Mouse (Mus musculus): ENCODE data around the gene Iqch. TPM values are rescaled to one million over a fixed set of nuclear protein-coding genes. Genes with fewer than 3 reads are reported as not detected.
"Not testable (repeated sequence)": the region's sequence is repeated elsewhere in the genome, so short reads cannot be mapped to it uniquely, and the experiment has no call there.

Gene Iqch
- polyA plus RNA-seq, 1 experiment from 2014 or later = 0.22 TPM

- H3K27ac ChIP-seq (ENCODE audit: low read length) = no peak overlapping the region
- no peaks in the 10 kb centered on the region for H3K9me3 ChIP-seq (ENCODE audit: control insufficient read depth, low read depth, low read length)
- ATAC-seq (ENCODE audit: insufficient number of reproducible peaks, insufficient read depth, low FRiP score, low read depth) = no peak
- H3K4me3 ChIP-seq (ENCODE audit: low read depth, low read length) = no peak overlapping the region
- no peak overlapping the region for H3K4me2 ChIP-seq (replicated peaks; ENCODE audit: low read depth, low read length)
- H3K36me3 ChIP-seq (ENCODE audit: control insufficient read depth, insufficient read depth, low read length) = no peaks in the 10 kb centered on the region
- no peaks in the 10 kb centered on the region for H3K27me3 ChIP-seq (ENCODE audit: control insufficient read depth, insufficient read depth, low read length)
- H3K4me1 ChIP-seq (ENCODE audit: control insufficient read depth, insufficient read depth, low read length) = 0 out of 2 replicates have a peak, but pooled peaks cover 3% of the 10 kb centered on the region
- WGBS = 76% methylated on average over 6 of the region's 6 CpGs
- H3K9ac ChIP-seq (replicated peaks; ENCODE audit: low read depth, low read length) = no peak overlapping the region
Observed at GRCm38 (mm10) chr9:63568314-63568713, 34.0 kb downstream of the Iqch start.

GRCm38 (mm10) chr9:63563436-63563835 is 38.9 kb downstream of the Iqch start:
- ATAC-seq (ENCODE audit: insufficient number of reproducible peaks, insufficient read depth, low FRiP score, low read depth) = no peak
- no peak overlapping the region for H3K4me2 ChIP-seq (replicated peaks; ENCODE audit: low read depth, low read length)
- H3K9me3 ChIP-seq (ENCODE audit: control insufficient read depth, low read depth, low read length) = no peaks in the 10 kb centered on the region
- H3K4me3 ChIP-seq (ENCODE audit: low read depth, low read length) = no peak overlapping the region
- H3K27me3 ChIP-seq (ENCODE audit: control insufficient read depth, insufficient read depth, low read length) = no peaks in the 10 kb centered on the region
- H3K9ac ChIP-seq (replicated peaks; ENCODE audit: low read depth, low read length) = no peak overlapping the region
- H3K4me1 ChIP-seq (ENCODE audit: control insufficient read depth, insufficient read depth, low read length) = no peaks in the 10 kb centered on the region
- no peaks in the 10 kb centered on the region for H3K36me3 ChIP-seq (ENCODE audit: control insufficient read depth, insufficient read depth, low read length)
- no peak overlapping the region for H3K27ac ChIP-seq (ENCODE audit: low read length)
- 38% methylated on average over 2 of the region's 2 CpGs for WGBS

- Histone ChIP-seq H3K4me3 (ENCODE audit: low read depth, low read length) (no peak overlapping the region), H3K4me2 (replicated peaks; ENCODE audit: low read depth, low read length) (no peak overlapping the region), H3K27me3 (ENCODE audit: control insufficient read depth, insufficient read depth, low read length) (no peaks in the 10 kb centered on the region), H3K27ac (ENCODE audit: low read length) (no peak overlapping the region), H3K9me3 (ENCODE audit: control insufficient read depth, low read depth, low read length) (no peaks in the 10 kb centered on the region), H3K9ac (replicated peaks; ENCODE audit: low read depth, low read length) (no peak overlapping the region), H3K4me1 (ENCODE audit: control insufficient read depth, insufficient read depth, low read length) (no peaks in the 10 kb centered on the region), H3K36me3 (ENCODE audit: control insufficient read depth, insufficient read depth, low read length) (no peaks in the 10 kb centered on the region)
- no peak for ATAC-seq (ENCODE audit: insufficient number of reproducible peaks, insufficient read depth, low FRiP score, low read depth)
- WGBS = 65% methylated on average over 8 of the region's 8 CpGs
Observed at GRCm38 (mm10) chr9:63561931-63562330, 40.4 kb downstream of the Iqch start.

GRCm38 (mm10) chr9:63556933-63557332 is 45.4 kb downstream of the Iqch start:
- H3K9me3 ChIP-seq (ENCODE audit: control insufficient read depth, low read depth, low read length) = no peaks in the 10 kb centered on the region
- no peak overlapping the region for H3K9ac ChIP-seq (replicated peaks; ENCODE audit: low read depth, low read length)
- H3K4me2 ChIP-seq (replicated peaks; ENCODE audit: low read depth, low read length) = no peak overlapping the region
- H3K27me3 ChIP-seq (ENCODE audit: control insufficient read depth, insufficient read depth, low read length) = no peaks in the 10 kb centered on the region
- no peaks in the 10 kb centered on the region for H3K36me3 ChIP-seq (ENCODE audit: control insufficient read depth, insufficient read depth, low read length)
- ATAC-seq (ENCODE audit: insufficient number of reproducible peaks, insufficient read depth, low FRiP score, low read depth) = no peak
- WGBS = 85% methylated on average over 8 of the region's 8 CpGs
- no peaks in the 10 kb centered on the region for H3K4me1 ChIP-seq (ENCODE audit: control insufficient read depth, insufficient read depth, low read length)
- H3K27ac ChIP-seq (ENCODE audit: low read length) = no peak overlapping the region
- H3K4me3 ChIP-seq (ENCODE audit: low read depth, low read length) = no peak overlapping the region

- H3K9ac ChIP-seq (replicated peaks; ENCODE audit: low read depth, low read length) = no peak overlapping the region
- H3K27ac ChIP-seq (ENCODE audit: low read length) = no peak overlapping the region
- H3K27me3 ChIP-seq (ENCODE audit: control insufficient read depth, insufficient read depth, low read length) = no peaks in the 10 kb centered on the region
- no peaks in the 10 kb centered on the region for H3K9me3 ChIP-seq (ENCODE audit: control insufficient read depth, low read depth, low read length)
- H3K36me3 ChIP-seq (ENCODE audit: control insufficient read depth, insufficient read depth, low read length) = no peaks in the 10 kb centered on the region
- no peak for ATAC-seq (ENCODE audit: insufficient number of reproducible peaks, insufficient read depth, low FRiP score, low read depth)
- H3K4me3 ChIP-seq (ENCODE audit: low read depth, low read length) = no peak overlapping the region
- 56% methylated on average over 1 of the region's 1 CpGs for WGBS
- no peak overlapping the region for H3K4me2 ChIP-seq (replicated peaks; ENCODE audit: low read depth, low read length)
- no peaks in the 10 kb centered on the region for H3K4me1 ChIP-seq (ENCODE audit: control insufficient read depth, insufficient read depth, low read length)
Observed at GRCm38 (mm10) chr9:63556316-63556715, 46.0 kb downstream of the Iqch start.

- Histone ChIP-seq H3K9ac (replicated peaks; ENCODE audit: low read depth, low read length) (no peak overlapping the region), H3K9me3 (ENCODE audit: control insufficient read depth, low read depth, low read length) (no peaks in the 10 kb centered on the region), H3K4me3 (ENCODE audit: low read depth, low read length) (no peak overlapping the region), H3K4me2 (replicated peaks; ENCODE audit: low read depth, low read length) (no peak overlapping the region), H3K36me3 (ENCODE audit: control insufficient read depth, insufficient read depth, low read length) (no peaks in the 10 kb centered on the region), H3K4me1 (ENCODE audit: control insufficient read depth, insufficient read depth, low read length) (no peaks in the 10 kb centered on the region), H3K27ac (ENCODE audit: low read length) (no peak overlapping the region), H3K27me3 (ENCODE audit: control insufficient read depth, insufficient read depth, low read length) (no peaks in the 10 kb centered on the region)
- 57% methylated on average over 3 of the region's 3 CpGs for WGBS
- no peak for ATAC-seq (ENCODE audit: insufficient number of reproducible peaks, insufficient read depth, low FRiP score, low read depth)
Observed at GRCm38 (mm10) chr9:63555460-63555990, 46.8 kb downstream of the Iqch start.

- no peak for ATAC-seq (ENCODE audit: insufficient number of reproducible peaks, insufficient read depth, low FRiP score, low read depth)
- Histone ChIP-seq H3K4me3 (ENCODE audit: low read depth, low read length) (no peak overlapping the region), H3K36me3 (ENCODE audit: control insufficient read depth, insufficient read depth, low read length) (no peaks in the 10 kb centered on the region), H3K4me2 (replicated peaks; ENCODE audit: low read depth, low read length) (no peak overlapping the region), H3K27me3 (ENCODE audit: control insufficient read depth, insufficient read depth, low read length) (0 out of 2 replicates have a peak, but pooled peaks cover 6% of the 10 kb centered on the region), H3K27ac (ENCODE audit: low read length) (no peak overlapping the region), H3K9ac (replicated peaks; ENCODE audit: low read depth, low read length) (no peak overlapping the region), H3K4me1 (ENCODE audit: control insufficient read depth, insufficient read depth, low read length) (no peaks in the 10 kb centered on the region; the same call in 1 of the 2 replicates), H3K9me3 (ENCODE audit: control insufficient read depth, low read depth, low read length) (no peaks in the 10 kb centered on the region)
- 79% methylated on average over 3 of the region's 3 CpGs for WGBS
Observed at GRCm38 (mm10) chr9:63553628-63554027, 48.7 kb downstream of the Iqch start.

- not testable (repeated sequence) for ATAC-seq (ENCODE audit: insufficient number of reproducible peaks, insufficient read depth, low FRiP score, low read depth)
Observed at GRCm38 (mm10) chr9:63550701-63551100, 51.6 kb downstream of the Iqch start.

GRCm38 (mm10) chr9:63548966-63549365 is 53.3 kb downstream of the Iqch start:
- Histone ChIP-seq H3K27me3 (ENCODE audit: control insufficient read depth, insufficient read depth, low read length) (0 out of 2 replicates have a peak, but pooled peaks cover 6% of the 10 kb centered on the region), H3K4me1 (ENCODE audit: control insufficient read depth, insufficient read depth, low read length) (no peaks in the 10 kb centered on the region; the same call in 1 of the 2 replicates), H3K36me3 (ENCODE audit: control insufficient read depth, insufficient read depth, low read length) (no peaks in the 10 kb centered on the region), H3K4me2 (replicated peaks; ENCODE audit: low read depth, low read length) (no peak overlapping the region), H3K9me3 (ENCODE audit: control insufficient read depth, low read depth, low read length) (no peaks in the 10 kb centered on the region), H3K27ac (ENCODE audit: low read length) (no peak overlapping the region), H3K9ac (replicated peaks; ENCODE audit: low read depth, low read length) (no peak overlapping the region), H3K4me3 (ENCODE audit: low read depth, low read length) (no peak overlapping the region)
- WGBS = 87% methylated on average over 5 of the region's 5 CpGs
- no peak for ATAC-seq (ENCODE audit: insufficient number of reproducible peaks, insufficient read depth, low FRiP score, low read depth)

More at GRCm38 (mm10) chr9:63550701-63551100, 51.6 kb downstream of the Iqch start:
- H3K9ac ChIP-seq (replicated peaks; ENCODE audit: low read depth, low read length); H3K4me2 ChIP-seq (replicated peaks; ENCODE audit: low read depth, low read length); H3K4me3 ChIP-seq (ENCODE audit: low read depth, low read length); H3K36me3 ChIP-seq (ENCODE audit: control insufficient read depth, insufficient read depth, low read length); H3K27ac ChIP-seq (ENCODE audit: low read length); H3K9me3 ChIP-seq (ENCODE audit: control insufficient read depth, low read depth, low read length); H3K4me1 ChIP-seq (ENCODE audit: control insufficient read depth, insufficient read depth, low read length); H3K27me3 ChIP-seq (ENCODE audit: control insufficient read depth, insufficient read depth, low read length): not testable (repeated sequence)
- WGBS = 78% methylated on average over 6 of the region's 6 CpGs

Measured in stomach, embryonic 14.5 days (tissue).